Mouse (Mus musculus) left cerebral cortex, adult 8-10 months (tissue): Measurements from ENCODE around the gene Maml3. TPM values are rescaled to one million over a fixed set of nuclear protein-coding genes. Genes with fewer than 3 reads are reported as not detected.

ENCODE experiments used
- DNase-seq, 2 experiments: peaks; one replicate each; pipeline ENCODE4 v3.0.0; 2022; ENCODE audit warnings: low spot score in 2 of 2
- total RNA-seq, 4 experiments: library from RNA; stranded (reverse); gene quantifications; 2 replicates each; pipeline ENCODE4 v1.2.4; 2022

Maml3 gene
- total RNA-seq, 4 experiments from 2014 or later = 6.7 to 8.3 (median 7.1) TPM

- no peak for DNase-seq
These were observed 189.5 kb downstream of the Maml3 start for GRCm38 (mm10) chr3:51915415-51915814.

GRCm38 (mm10) chr3:51914900-51915299 lies 190.0 kb downstream of the Maml3 start:
- DNase-seq = no peak

DNA sequence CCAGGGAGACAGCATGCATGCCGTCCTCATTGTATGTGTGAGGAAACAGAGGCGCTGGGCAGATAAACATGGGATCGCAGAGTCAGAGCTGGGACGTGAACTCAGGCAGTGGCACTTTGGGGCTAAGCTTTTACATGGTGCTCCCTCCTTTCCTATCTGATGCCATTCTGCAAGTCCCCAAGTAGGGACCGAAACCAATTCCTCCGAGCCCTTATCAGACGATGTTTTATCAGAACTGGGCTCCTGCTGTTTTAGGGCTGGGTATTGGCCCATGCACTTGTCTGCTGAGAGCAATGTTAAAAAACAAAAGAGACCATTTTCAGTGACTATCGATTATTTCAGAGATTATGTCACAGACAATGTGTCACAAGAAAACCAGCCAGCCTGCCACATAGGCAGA lies 191.4 kb downstream of the Maml3 start:
- DNase-seq = no peak

- no peak for DNase-seq
These were observed 192.7 kb downstream of the Maml3 start for GRCm38 (mm10) chr3:51912214-51912613.

DNA sequence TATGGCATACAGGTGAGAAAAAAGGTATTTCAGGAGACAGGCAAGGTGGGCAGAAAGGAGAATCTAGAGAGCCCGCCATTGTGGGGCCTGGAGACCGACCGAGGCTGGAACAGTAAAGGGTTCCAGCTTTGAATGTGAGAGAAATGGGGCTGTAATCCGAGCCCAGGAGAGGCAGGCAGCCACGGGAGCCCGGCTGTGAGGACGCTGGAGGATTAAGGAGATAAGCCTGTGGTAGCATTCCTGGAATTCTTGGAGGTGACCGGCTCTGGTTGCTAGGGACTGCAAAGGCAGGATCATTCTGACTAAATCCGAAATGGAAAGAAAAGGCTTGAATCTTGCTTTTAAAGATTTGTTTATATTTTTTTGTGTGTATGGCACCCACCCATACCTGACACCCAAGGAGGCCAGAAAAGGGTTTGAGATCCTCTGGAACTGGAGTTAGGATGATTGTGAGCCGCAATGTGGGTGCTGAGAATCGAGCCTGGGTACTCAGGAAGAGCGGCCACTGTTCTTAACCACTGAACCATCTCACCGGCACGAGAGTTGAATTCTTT lies 196.4 kb downstream of the Maml3 start:
- no peak for DNase-seq

DNA sequence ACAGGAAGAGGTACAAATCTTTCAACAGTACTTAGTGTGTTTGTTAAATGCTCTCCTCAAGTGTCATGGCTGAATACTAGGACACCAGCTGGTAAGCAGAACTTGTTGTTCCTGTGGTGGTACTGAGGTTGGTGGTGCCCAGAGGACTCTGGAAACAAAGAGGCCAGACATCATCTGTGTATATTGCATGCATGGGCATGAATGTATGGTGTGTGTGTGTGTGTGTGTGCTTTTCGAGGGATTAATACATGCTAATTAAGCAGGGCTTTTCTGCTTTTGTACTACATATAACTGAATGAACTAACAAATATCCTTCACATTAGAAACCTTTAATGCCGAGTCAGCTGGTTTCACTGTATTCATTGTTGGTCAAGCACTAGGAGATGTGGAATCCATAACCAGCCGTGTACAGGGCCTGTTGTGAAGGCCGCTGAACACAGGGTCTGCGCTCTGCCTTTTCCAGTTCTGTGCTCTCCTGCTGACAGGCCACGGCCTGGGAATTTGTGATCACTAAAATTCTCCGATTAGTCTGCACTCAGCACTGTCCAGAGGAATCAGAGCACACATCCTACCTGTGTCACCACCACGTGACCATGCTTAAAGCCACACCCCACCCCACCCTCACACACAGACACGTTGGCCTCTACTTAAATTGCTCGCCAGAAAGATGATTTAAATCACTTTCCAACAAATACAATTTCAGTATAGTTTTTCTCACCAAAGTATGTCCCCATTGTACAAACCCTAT lies 197.6 kb downstream of the Maml3 start:
- no peak for DNase-seq

DNA sequence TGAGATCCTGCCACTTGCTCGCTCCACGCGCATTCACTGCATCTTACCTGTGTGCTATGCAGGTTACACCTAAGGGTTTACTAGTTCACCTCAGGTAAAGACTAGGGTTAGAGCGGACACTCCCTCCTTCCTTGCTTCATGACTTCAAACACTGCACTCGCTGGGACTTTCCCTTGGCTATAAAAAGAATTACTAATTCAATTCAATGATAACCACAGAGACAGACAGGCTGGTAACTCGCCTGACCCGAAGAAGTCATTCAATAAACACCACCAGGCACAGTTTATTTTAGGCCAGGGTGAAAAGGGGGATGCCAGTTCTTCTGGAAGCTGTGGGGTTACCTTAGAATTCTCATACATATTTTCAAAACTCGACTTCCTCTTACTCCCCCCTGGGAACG lies 199.0 kb downstream of the Maml3 start:
- no peak for DNase-seq

DNA sequence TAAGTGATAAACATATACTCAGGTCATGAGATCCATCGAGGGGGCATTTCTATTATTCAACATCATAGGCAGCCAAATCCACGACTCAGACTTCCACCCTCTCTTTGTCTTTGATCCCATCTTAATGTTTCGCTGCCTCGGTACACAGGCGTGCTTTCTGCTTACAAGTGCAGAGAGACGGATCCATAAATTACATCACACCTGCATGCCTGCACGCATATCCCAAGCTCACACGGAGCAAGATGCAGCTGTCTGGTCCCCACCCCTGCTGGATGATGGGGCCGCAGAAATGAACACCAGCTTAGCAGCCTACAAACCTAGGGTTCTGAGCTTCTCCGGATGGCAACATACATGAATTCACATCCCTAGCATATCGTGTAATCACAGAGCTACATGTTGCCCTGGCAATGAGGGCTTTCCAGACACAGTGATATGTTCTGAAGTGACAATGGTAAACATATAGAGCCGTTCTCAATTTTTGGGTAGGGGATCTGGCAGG lies 200.5 kb downstream of the Maml3 start:
- DNase-seq = no peak

DNA sequence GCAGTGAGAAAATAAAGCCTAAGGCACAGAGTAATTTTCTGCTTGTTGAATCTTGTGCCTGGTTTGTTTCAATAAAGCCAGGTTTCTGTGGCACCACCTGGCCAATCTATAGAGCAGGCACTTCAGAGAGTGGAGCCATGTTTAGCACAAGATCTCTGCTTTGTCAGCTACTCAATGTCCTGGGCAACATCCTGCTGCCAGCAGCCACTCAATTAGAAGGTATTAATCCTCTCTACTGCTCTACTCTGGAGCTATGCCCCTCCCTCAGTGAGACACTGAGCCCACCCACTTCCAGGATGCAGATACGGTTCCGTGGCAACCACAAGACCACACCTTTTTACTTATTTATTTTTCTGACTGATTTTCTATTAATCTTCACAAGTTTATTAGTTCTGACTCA lies 203.7 kb downstream of the Maml3 start:
- no peak for DNase-seq

- no peak for DNase-seq
These were observed 210.4 kb downstream of the Maml3 start for GRCm38 (mm10) chr3:51894514-51894913.

- DNase-seq = no peak
These were observed 213.2 kb downstream of the Maml3 start for GRCm38 (mm10) chr3:51891562-51892119.

GRCm38 (mm10) chr3:51890181-51890580 lies 214.7 kb downstream of the Maml3 start:
- no peak for DNase-seq

DNA sequence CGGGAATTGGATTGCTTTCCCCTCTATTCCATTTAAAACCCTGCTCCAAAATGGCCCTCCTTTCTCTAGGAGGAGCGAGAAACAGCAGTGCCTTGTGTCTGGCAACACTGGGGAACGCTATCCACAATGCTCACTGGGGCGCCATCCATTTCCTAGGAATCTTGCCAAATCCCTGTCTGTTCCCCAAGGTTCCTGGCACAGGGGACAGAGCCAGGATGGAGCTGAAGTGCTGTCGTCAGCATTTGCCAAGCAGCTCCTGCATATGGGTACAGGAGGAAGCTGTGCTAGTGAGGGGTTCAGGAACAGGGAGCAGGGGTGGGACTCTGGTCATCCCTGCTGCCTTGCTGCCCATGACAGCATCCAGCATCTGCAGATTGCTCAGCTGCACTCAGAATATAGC lies 215.1 kb downstream of the Maml3 start:
- DNase-seq = peak in 1 of 2 experiments; percentile 68

GRCm38 (mm10) chr3:51888662-51889433 lies 216.0 kb downstream of the Maml3 start:
- DNase-seq = no peak

- no peak for DNase-seq
These were observed 216.6 kb downstream of the Maml3 start for GRCm38 (mm10) chr3:51888295-51888661.

GRCm38 (mm10) chr3:51885920-51886319 lies 219.0 kb downstream of the Maml3 start:
- DNase-seq = no peak

- peak in 1 of 2 experiments; percentile 68 for DNase-seq
These were observed 219.4 kb downstream of the Maml3 start for GRCm38 (mm10) chr3:51885487-51885886.

GRCm38 (mm10) chr3:51881981-51882380 lies 222.9 kb downstream of the Maml3 start:
- no peak for DNase-seq

GRCm38 (mm10) chr3:51881393-51881792 lies 223.5 kb downstream of the Maml3 start:
- DNase-seq = no peak

DNA sequence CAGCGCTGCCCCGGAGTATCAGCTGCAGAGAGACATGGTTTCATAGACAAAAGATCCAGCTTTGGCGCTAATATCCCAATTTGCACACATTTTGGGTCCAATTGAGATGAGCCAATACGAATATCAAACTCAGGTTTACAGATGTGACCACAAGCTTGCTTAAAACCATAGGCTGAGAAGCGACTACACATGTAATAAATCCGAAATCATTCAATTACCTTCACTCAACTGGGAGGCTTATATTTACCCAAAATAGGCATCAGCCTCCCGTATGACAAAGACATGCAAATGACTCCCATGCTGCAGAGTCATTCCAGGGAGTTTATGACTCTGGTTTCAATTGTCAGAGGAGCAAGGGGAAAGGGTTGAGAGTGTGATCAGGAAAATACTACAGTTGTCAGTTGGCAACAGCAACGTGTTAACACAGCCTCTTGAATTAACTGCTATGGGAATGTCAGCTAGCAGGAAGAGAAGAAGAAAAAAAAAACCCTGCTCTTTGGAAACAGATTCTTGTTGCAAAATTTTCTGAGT lies 224.3 kb downstream of the Maml3 start:
- no peak for DNase-seq

- no peak for DNase-seq
These were observed 225.7 kb downstream of the Maml3 start for GRCm38 (mm10) chr3:51879211-51879610.

GRCm38 (mm10) chr3:51878577-51878976 lies 226.3 kb downstream of the Maml3 start:
- no peak for DNase-seq
